Mouse (Mus musculus) activated CD4-positive, CD25-positive, alpha-beta regulatory T cell, adult 4 months (primary cell): ENCODE results near the gene Chst5. TPM values are rescaled to one million over a fixed set of nuclear protein-coding genes. Genes with fewer than 3 reads are reported as not detected.

Experiments used
- ATAC-seq: one replicate; pipeline ENCODE4 v1.8.0; 2017
- polyA plus RNA-seq, 2 experiments: library from polyadenylated mRNA; unstranded; fragments of 100-300 nt; shearing (Covaris generic); gene quantifications; one replicate each; pipeline ENCODE4 v1.2.1; 2017

Chst5 gene
- polyA plus RNA-seq, 2 experiments from 2014 or later: not detected

DNA sequence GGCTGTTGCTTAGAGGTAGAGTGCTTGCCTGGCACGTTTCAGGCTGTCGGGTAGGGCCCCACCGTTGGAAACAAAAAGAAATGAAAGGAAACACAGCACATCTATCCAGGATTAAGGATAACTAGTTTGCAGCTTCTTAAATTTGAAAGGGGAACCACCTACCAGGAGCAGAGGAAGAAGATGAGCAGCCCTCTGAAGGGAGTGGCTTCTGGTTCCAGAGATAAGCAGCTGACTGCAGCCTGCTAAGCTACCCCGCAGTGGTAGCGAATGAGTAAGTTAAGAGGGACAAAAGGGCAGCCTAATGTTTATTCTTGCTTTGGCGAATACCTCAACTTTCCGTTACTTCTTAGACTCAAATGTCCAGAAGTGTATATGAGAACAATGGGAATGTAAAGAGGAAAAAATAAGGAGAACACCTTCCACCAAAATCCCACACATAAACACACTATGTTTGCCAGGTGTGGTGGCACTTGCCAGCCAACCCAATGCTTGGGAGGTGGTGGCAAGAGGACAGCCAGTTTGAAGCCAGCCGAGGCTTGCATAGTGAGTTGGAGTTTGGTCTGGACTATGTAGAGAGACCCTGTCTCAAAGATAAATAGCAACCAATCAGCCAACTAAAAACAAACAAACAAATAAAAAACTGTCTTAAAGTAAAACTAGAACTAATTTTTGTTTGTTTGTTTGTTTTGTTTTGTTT is 19.5 kb upstream of the Chst5 start:
- no peak for ATAC-seq

DNA sequence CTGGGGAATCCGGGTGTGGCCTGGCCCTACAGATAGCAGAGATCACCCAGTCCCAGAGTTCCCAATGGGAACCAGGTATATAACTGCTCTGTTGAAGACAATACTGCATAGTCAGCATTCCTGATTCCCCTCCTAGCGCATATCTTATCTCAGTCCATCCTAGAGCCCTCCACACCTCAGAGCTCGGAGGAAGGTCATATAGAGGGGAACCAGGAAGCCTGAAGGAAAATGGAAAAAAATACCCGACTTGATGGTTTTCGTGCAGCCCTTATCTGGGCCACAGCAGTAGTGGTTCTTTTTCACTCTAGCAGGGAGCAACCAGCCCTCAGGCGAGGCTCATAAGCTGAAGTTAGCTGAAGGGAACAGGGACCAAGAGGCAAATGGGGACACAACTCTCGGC is 14.7 kb upstream of the Chst5 start:
- ATAC-seq: no peak

- peak; percentile 77 for ATAC-seq
Observed at GRCm38 (mm10) chr8:111923383-111923804, 13.1 kb upstream of the Chst5 start.

DNA sequence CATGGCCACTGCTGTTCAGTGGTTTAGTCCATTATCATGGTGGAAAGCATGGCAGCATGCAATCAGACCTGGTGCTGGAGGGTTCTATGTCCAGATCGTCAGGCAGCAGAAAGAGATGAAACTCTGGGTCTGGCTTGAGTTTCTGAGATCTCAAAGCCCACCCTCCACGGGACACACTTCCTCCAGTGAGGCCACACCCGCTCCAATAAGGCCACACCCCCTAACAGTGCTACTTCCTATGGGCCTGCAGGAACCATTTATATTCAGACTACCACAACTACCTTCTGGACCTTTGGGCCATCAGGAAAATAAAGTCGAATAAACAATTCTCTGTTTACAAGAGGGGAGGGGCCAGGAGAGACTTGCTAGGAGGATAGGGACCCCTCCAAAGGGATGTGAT is 10.7 kb upstream of the Chst5 start:
- no peak for ATAC-seq

DNA sequence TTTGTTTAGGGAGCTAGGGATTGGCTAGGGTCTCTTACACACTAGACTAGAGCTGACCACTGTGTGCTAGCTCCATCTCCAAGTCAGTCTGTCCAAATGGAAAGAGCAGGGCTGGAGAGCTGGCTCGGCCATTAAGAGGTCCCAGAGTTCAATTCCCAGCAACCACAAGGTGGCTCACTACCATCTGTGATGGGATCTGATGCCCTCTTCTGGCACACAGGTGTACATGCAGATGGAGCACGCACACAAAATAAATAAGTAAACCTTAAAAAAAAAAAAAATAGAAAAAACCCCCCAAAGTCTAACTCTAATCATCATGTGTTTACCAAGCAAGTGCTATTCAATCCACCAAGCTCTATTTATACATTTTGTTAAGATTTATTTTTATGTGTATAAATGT is 9.4 kb upstream of the Chst5 start:
- no peak for ATAC-seq

GRCm38 (mm10) chr8:111912860-111913432 is 2.7 kb upstream of the Chst5 start:
- no peak for ATAC-seq

DNA sequence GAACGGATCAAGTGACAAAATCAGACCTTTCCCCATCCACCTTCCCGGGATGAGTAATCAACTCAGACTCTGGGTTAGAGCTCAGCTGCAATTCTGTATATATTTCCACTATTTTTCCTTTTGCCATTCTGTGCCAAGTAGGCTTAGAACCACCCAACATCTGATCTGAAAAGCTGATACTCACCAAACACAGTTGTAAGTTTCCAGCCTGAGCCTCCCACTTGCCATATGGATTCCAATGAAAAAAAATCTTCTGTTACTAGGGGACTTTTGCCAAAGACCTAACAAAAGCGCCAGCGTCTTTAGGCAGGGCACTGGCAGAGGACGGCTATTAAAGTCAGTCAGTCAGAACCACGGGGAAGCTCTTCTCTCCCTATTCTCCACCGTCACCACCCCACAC is 1.3 kb upstream of the Chst5 start:
- no peak for ATAC-seq

- ATAC-seq: no peak
Observed at GRCm38 (mm10) chr8:111905500-111906121, 4.6 kb downstream of the Chst5 start.

DNA sequence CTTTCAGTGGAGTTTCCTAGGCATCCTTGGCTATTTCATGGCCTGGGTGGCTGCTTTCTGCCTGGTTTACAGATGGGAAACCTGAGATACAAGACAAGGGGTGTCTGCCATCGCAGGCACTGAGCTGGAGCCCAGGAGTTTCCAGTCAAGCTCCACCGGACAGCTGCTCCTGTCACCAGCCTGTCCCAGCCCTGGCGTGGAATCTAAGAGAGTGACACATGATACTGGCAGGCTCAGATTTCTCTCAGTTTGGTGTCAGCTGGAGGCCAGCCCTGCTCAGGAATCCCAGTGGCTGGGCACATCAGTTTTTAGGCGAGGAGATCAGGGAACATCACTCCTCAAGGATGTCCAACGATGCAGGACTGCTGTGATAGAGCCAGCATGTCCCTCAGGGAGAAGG is 8.2 kb downstream of the Chst5 start:
- no peak for ATAC-seq

- no peak for ATAC-seq
Observed at GRCm38 (mm10) chr8:111898586-111898985, 11.7 kb downstream of the Chst5 start.

DNA sequence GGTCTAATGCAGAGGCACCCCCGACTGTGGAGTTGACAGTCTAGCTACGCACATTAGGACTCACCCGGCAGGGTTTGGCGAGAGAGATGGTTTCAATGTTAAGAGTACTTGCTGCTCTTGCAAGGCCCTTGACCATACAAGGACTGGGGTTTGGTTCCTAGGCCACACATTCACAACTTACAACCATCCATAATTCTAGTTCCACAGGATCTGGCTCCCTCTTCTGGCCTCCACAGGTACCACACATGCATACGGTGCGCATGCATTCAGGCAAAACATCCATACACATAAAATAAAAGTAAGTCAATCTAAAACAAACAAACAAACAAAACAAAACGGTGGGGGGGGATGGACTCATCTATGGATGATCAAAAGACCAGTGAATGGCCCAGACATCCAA is 15.3 kb downstream of the Chst5 start:
- ATAC-seq: no peak

DNA sequence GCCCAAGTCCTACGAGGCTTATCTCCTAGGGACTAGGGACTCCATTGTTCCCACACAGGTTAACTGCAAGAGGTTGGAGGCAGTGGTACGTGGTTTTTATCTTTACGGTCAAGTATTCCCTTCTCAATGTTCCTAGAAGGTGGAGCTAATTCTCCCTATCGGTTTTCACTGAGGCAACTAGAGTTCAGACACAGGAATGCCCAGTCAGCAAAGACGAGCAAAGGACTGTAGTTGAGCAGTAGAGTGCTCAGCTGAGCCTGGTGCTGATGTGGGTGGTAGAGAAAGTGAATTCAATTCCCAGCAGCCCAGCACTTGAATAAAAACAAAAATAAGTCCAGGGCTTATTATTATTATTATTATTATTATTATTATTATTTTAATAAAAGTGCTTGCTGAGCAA is 17.6 kb downstream of the Chst5 start:
- ATAC-seq: no peak

- no peak for ATAC-seq
Observed at GRCm38 (mm10) chr8:111891983-111892382, 18.3 kb downstream of the Chst5 start.

GRCm38 (mm10) chr8:111890911-111891303 is 19.3 kb downstream of the Chst5 start:
- no peak for ATAC-seq

DNA sequence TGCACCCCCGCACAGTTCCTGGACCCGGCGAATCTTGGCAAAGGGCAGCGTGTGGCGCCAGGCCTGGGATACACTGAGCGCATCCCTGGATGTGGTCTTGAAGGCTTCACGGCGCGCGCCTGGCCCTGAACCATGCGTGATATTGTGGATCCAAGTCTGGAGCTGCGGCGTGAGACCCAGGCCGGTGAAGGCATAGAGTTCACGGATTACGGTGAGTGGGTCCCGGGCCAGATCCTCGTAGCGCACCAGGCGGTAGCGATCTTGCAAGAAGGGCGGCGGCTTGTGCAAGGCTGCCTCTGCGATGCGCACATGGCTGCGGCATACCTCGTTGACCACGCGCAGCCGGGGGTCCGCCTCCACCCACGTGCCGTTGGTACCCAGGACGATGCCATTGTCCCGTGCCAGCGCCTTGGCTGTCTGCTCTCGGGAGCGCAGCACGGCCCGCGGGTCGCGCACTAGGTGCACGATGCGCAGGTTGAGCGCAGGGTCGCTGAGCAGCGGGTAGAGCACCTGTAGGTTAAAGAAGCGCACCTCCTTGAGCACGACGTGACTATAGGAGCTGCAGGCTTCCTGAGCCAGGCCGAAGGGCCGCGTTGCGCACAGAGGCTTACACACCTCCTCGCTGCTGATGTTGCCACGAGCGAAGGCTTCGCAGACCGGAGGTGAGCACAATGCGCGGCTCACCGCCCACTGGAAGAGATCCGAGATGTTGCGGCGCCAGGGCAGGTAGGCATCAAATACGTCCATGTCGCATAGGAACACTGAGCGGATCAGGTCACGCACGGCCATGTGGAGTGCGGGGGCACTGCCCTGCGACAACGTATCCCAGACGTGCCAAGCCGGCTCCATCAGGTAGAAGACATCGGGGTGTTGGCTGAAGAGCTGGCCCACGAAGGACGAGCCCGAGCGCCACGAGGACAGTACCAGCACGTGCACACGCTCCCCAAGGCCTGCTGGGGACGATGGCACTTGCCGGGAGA is 20.0 kb downstream of the Chst5 start:
- ATAC-seq: no peak

- ATAC-seq: no peak
Observed at GRCm38 (mm10) chr8:111888091-111888650, 22.1 kb downstream of the Chst5 start.

DNA sequence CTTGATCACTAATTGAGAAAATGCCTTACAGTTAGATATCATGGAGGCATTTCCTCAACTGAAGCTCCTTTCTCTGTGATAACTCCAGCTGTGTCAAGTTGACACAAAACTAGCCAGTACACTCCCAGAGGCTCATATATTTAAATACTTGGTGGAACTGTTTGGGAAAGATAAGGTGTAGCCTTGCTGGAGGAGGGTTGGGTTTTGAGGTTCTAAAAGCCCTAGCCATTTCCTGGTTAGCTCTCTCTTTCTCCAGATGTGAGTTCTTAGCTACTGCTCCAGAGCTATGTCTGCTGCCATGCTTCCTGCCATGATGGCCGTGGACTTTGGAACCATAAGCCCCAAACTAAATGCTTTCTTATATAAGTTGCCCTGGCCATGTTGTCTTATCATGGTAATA is 22.8 kb downstream of the Chst5 start:
- ATAC-seq: no peak

- ATAC-seq: no peak
Observed at GRCm38 (mm10) chr8:111883615-111884014, 26.6 kb downstream of the Chst5 start.

DNA sequence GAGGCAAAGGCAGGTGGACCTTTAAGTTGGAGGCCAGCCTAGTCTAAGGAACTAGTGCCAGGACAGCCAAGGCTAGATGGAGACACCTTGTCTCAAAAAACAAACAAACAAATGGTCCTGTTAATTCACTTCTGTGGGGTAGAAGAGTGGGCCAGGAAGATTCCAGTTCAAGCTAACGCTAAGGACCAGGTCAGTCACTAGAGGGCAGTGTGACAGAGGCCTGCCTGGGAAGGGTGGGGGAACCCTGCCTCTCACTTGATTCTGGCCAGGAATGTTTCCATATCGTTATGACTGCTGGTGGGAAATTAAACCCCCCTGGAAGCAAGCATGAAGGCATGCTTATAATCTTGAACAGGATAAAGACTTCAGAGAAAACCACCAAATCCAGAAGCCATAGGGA is 28.7 kb downstream of the Chst5 start:
- ATAC-seq: peak; percentile 45

DNA sequence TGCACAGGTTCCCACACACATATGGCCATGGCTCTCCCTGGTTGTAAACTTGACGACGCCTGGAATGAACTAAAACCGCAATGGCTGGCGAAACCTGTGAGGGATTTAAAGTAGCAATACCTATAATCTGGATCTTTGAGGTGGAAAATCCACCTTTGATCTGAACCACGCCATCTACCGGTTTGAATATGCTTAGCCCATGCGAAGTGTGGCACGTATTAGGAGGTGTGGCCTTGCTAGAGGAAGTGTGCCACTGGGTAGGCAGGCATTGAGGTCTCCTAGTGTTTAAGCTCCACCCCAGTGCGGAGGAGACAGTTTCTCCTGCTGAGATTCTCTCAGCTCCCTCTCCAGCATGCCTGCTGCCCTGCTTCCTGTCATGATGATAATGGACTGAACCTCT is 32.5 kb downstream of the Chst5 start:
- ATAC-seq: no peak

GRCm38 (mm10) chr8:111876355-111876948 is 33.8 kb downstream of the Chst5 start, which contains the start of gene Tmem170:
TSS of gene Tmem170 (minus strand) at chr8:111876750.
- peak; percentile 97 for ATAC-seq

DNA sequence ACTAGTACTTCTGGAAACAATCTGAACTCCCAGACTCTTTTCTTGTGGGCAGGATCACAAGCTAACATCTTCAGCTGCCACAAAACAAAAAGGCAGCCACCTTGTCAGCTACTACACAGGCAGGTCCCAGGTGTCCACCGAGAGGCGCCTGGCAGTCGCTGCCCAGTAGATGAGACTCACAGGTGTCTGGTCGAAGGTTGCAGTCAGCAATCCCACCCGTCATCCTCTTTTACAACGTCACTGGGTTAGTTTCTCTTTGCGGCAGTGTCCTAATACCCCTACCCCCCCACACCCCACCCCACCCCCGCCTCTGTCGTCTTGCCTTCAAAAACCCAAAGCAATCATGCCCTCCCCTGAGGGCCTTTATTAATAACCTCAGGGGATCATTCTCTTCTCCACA is 34.5 kb downstream of the Chst5 start:
- ATAC-seq: peak; percentile 9
